Mouse (Mus musculus): ENCODE measurements around the gene Gli1.

Gli1 gene

GRCm38 (mm10) chr10:127348957-127349356 is 7.2 kb upstream of the Gli1 start:
- peak; percentile 13 for DNase-seq (ENCODE audit: extremely low spot score, low spot score)

DNA sequence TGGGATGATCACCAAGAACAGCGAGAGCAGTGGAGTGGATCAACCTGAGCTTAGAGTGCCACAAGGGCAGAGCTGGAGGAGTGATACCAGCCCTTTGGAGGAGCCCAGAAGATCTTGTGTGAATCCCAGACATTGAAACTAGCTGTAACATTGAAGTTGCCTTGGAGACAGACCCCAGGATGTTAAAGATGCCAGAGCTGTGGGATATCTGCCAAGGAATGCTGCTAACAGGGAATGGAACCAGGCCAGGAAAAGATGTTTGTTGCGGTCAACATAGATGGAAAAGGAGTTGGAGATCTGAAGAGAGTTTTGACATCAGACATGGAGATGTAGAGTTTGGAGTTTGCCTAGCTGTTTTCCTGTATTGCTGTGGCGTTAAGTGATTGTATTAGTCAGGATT is 4.4 kb upstream of the Gli1 start:
- no peak for DNase-seq (ENCODE audit: extremely low spot score, low spot score)

DNA sequence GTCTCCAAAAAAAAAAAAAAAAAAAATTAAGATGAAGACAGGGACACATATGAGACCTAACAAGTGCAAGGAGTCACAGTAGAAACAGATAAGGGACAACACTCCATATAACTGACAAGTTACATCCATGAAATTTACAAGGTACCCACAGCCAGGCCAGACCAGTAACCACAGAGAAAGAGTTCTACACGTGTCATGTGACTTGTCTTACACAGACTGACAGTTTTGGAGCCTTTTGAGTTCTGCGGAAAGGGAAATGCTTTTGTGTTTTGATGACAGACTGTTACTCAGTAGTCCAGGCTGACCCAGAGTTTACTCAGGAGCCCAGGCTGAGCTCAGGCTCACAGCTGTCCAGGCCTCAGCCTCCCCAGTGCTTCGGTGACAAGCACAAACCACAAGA is 1.3 kb upstream of the Gli1 start:
- no peak for DNase-seq (ENCODE audit: extremely low spot score, low spot score)

GRCm38 (mm10) chr10:127341360-127341690 is 449 bp downstream of the Gli1 start:
- DNase-seq (ENCODE audit: extremely low spot score, low spot score): peak; percentile 64

DNA sequence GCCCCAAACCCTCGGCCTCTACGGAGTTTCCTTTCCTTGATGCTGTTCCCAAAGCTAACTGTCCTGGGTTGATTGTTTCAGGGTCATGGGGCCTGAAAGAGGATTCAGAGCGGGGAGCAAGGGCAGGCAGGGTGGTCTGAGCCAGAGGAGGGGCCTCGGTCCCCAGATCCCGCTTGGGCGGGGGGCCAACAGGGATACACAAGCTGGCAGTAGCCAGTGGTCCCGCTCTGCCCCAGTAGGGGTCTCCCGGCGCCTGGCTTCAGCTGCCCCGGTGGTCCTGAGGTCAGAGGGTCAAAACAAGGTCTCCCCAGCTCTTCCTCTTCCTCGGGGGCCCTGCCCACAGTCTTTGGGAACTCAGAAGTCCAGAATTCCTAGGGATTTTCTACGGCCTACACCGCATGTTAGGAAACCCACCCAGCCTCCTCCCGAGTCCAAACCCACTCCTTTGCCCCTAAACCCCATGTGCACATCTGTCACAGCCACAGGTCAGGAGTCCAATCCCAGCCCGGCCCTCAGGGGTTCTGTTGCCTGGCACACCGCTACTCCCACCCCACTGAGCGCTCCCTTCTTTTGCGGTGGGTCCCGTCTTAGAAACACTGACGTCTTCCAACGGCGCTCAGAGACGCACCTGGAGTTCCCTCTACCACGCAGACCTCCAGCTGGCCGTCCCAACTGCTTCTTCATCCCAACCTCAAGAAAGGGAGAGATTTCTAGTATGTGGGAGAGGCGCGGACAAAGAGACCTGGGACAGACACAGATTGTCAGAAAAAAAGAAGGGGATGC is 1.0 kb downstream of the Gli1 start:
- peak; percentile 80 for DNase-seq (ENCODE audit: extremely low spot score, low spot score)

DNA sequence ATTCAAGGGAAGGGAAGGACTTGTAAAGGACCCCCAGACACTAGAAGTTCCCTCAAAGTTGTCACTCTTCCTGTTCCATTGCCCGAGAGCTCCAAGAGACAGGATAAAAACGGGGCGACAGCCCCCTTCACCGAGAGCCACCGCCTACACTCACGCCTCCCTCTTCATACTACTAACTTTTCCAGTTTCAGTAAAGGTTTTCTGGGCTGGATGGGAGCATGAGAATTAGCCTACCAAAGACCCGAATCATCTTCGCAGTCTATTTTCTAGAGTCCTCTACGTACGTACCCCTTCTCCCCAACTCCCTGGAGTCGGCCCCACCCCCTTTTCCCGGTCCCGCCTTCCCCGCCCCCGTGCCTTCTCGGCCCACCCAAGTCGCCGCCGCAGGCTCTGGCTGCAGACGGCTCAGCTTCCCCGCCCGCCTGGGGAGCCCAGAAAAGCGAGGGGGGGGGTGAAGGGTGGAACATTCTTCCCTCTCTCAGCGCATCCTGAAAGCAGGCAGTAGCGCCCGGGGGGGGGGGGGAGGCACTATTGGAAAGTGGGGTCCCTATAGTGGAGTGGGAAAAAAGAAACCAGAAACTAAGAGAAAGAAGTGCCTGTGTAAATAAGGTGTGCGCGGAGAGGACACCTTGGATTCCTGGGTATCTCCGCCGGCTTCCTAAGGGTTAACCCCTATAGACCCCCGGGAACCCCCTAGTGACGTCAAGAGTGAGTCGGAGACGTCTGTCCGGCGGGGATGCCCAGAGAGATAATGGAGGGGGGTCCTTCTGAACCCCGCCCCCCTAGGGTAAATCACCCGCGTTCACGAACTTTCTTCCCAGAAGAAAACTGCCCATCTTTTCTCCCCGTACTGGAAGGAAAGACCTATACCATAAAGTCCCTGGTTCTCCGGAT is 1.8 kb downstream of the Gli1 start:
- DNase-seq (ENCODE audit: extremely low spot score, low spot score): peak; percentile 81

GRCm38 (mm10) chr10:127338930-127339682 is 2.7 kb downstream of the Gli1 start:
- peak; percentile 86 for DNase-seq (ENCODE audit: extremely low spot score, low spot score)

DNA sequence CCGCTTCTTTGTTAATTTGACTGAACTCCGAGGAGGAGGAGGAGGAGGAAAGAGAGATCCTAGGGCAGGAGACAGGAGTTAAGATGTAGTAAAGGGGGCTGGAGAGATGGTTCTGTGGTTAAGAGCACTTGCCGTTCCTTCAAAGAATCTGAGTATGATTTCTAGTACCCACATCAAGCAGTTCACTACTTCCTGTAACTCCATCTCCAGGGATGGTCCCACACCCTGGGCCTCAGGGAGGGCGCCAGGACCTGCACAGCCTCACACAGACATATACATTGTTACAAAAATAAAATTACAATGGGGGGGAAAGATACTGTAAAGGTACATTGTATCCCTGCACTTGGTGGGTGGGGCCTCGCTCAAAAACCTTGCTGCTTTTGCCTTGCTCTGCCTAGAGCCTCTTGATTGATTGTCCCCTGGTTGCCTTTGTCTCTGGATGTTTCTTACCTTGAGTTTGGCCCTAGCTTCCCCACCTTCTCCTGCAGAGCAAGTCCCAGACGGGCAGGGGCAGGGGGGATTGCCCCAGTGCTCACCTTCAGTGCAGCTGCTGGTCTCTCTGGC is 4.2 kb downstream of the Gli1 start:
- no peak for DNase-seq (ENCODE audit: extremely low spot score, low spot score)

DNA sequence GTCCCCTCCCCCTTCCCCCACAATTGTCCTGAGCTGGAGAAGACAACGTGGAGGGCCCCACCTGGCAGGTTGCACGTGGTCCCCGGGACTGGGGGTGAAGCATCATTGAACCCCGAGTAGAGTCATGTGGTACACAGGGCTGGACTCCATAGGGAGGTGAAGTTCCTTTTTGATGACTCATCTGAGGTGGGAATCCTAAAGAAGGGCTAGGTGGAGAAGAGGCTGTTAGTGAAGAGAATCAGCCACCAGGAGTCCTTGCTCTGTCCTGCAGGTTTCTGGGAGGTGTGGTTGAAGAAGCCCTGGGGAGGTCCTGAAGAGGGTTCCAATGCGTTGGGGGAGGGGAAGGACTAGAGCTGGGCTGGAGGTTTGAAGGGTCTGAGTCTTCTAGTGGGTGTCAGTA is 4.8 kb downstream of the Gli1 start:
- no peak for DNase-seq (ENCODE audit: extremely low spot score, low spot score)

DNA sequence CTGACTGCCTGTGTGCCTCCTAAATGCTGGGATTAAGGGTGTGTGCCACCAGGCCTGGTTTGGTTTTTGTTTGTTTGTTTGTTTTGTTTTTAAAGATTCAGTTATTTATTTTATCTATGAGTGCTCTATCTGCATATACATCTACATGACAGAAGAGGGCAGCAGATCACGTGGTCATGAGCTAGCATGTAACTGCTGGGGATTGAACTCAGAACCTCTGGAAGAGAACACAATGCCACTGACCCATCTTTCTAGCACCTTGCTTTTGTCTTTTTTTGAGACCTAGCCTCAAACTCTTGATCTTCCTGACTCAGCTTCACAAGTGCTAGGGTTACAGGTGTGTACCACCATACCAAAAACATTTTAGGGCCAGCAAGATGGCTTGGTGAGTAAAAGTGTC is 6.5 kb downstream of the Gli1 start:
- DNase-seq (ENCODE audit: extremely low spot score, low spot score): no peak

DNA sequence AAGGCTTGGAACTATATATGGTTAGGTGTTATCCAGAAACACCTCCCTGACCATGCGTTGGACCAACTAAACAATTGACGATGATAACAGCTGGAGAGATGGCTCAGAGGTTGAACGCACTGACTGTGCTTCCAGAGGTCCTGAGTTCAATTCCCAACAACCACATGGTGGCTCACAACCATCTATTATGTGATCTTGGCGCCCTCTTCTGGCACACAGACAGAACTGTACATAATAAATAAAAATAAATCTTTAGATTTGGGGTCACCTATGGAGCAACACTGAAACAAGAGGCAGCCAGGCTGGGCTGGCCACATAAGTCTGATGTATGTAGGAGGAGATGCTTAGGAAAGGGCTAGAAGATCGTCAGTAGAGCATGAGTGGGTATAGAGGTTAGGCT is 8.6 kb downstream of the Gli1 start:
- DNase-seq (ENCODE audit: extremely low spot score, low spot score): no peak

DNA sequence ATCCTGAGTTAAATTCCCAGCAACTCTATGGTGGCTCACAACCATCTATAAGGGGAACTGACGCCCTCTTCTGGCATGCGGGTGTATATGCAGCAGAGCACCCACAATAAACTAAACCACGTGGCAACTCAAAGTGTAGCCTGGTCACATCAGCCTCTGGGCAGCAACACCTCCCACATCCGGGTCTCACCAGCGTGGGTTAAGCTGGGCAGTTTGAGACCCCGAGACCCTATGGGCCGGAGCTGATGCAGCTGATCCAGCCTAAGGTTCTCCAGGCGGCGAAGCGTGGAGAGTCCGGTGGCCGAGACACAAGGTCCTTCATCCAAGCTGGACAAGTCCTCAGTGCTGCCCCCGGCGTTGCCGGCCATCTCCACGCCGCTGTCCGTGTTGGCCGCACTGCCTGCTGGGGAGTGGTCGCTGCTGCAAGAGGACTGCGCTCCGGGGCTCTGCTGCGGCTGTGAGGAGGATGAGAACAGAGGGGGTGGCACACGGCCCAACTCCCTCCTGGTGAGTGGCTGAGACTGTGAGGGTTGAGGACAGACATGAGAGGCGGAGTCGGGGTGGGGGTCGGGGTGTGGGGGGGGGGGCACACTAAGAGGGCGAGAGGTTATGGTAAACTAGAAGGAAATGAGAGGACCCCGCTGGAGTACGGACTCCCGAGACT is 9.4 kb downstream of the Gli1 start:
- no peak for DNase-seq (ENCODE audit: extremely low spot score, low spot score)

- no peak for DNase-seq (ENCODE audit: extremely low spot score, low spot score)
These were observed 11.6 kb downstream of the Gli1 start for GRCm38 (mm10) chr10:127330212-127330611.

- DNase-seq (ENCODE audit: extremely low spot score, low spot score): no peak
These were observed 14.2 kb downstream of the Gli1 start for GRCm38 (mm10) chr10:127327461-127328145.

- no peak for DNase-seq (ENCODE audit: extremely low spot score, low spot score)
These were observed 14.9 kb downstream of the Gli1 start for GRCm38 (mm10) chr10:127326828-127327227.

DNA sequence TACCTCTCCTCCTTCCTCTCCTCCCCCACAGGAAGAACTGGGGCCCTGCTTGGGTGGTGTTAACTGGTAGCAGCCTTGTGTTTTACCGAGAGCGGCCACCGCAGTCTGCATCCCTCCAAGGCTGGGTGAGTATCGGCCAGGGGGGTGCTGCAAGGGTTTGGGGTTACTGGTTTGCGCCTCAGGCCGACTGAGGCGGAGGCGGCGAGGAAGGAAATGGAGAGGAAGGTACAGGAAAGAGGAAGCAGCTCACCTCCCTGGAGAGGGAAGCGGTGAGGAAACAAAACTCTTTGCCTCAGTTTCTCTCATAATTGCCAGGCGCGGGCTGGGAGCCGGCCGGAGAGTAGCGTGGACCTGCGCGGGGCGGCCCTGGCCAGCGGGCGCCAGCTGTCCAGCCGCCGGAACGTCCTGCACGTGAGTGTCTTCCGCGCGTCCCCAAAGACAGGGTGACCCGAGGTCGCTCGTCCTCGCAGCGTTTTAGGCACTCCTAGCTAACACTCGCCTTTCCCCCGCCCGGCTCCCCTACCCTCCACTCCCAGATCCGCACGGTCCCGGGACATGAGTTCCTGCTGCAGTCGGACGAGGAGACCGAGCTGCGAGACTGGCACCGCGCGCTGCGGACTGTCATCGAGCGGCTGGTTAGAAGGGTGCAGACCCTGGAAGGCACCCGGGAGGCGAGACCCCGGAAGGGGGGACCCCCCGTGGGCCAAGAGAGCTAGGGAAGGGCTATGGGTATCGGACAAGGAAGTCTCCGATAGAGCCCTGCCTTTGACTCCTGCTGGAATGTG is 15.6 kb downstream of the Gli1 start:
- peak; percentile 70 for DNase-seq (ENCODE audit: extremely low spot score, low spot score)

DNA sequence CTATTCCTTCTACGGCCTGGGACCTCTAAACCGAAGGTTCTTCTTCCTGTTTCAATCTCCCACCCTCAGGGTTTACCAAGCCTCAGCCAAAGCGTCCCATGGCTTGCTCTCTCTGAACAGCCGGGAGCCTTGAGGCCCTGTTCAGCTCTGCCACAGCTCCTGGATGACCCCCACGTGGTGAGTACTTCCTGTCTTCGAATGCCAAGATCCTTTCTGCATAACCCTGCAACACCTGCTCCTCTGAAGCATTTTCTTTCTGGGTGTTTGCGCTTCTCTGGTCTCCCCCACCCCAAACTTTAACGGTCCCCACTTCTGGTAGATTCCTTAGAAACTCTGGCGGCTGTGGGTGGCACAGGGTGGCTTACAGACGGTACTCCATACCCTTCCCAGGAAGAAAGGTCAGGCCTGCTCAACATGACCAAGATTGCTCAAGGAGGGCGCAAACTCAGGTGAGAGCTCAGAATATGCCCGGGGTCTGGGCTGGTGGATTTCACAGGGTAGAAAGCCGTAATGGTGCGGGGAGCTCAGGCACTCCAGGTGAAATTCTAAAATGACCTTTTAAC is 16.2 kb downstream of the Gli1 start:
- no peak for DNase-seq (ENCODE audit: extremely low spot score, low spot score)

DNA sequence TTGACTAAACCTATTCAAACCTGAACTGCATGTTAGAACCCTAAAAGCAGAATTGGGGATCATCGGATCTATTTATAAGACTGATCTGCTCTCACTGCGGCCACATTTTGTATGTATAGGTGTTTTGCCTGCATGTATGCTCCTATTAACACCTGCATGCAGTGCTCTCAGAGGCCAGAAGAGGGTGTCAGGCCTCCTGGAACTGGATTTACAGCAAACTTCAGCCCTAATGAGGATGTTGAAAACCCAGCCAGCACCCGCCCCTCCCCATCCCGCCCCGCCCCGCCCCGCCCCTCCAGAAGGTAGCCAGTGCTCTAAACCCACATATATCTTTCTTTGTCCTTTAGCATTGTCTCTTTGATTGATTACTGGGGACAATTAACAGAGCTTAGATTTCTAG is 17.3 kb downstream of the Gli1 start:
- DNase-seq (ENCODE audit: extremely low spot score, low spot score): peak; percentile 49

DNA sequence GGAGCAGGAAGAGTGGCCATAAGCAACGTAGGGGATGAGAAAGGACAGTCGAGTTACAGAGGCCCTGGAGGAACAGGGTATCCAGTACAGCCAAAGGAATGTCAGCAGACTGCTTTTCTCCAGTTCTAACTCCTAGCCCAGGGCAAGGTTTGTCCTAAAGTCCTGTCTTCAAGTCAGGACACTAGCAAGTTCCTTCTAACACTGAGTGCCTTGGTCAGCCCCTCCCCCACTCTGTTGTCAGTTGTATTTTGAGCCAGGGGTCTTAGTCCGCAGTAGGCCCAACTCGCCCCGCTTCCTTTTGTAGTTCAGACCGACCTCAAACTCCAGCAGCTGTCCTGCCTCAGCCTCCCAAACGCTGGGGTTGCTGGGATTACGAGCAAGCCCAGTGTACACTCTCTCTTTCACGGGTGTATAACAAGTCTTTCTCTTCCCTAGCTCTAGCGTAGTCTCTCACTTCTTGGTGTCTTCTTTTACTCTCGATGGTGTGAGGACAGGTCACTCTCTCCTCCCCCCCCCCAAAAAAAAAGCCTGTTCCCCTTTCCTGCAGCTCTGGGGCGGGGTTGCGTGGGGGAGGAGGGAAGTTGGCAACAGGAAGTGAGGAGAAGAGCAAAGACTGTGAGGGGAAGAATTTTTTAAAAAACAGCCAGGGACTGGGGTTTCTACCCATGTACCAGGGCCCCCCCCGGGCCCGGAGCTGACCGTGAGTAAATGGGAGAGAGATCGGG is 18.5 kb downstream of the Gli1 start:
- no peak for DNase-seq (ENCODE audit: extremely low spot score, low spot score)

All from neural tube, embryonic 10.5 days (tissue).